Mouse (Mus musculus): Measurements from ENCODE around the gene Ccnj. TPM values are rescaled to one million over a fixed set of nuclear protein-coding genes. Genes with fewer than 3 reads are reported as not detected.

The Ccnj gene
- total RNA-seq (2014; fragmentation: Nextera tagmentation) (3.8 and 4.6 TPM in 2 replicates), total RNA-seq (2017) (4.4 and 6.2 TPM in 2 replicates)

DNA sequence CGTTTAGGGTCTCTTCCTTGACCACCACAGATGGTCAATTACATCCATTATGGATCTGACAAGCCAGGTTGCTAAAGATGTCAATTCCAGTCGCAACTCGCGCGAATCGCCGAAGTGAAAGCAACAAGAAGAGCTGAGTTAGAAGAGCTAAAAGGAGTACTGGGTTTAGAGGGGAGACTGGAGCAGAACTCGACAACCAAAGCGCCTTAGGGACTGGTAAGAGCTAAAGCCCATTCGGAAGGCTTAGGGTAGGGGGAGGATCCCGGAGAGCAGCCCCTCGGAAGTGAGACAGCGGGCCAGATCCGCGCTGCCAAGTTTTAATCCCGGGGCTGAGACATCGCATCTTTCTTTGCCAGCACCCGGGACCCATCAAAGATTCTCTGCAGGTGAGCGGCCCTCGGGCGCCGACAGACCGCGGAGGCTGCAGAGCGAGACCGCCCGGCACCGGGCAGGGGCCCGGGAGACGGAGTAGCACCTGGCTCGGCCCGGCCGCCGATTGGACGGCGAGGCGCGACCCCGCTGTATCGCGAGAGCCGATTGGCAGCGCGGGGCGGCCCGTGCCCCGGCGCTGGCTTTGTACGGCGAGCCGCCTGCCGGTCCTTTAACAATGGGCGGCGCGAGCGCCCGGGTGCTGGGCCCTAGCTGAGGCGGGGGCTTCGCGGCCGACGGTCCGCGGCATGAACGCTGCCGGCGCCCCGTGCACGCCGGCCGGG is at the start of gene Ccnj:
Gene Ccnj, plus strand, starts transcription at position 577 of the 713 bp plus-strand sequence.
- ATAC-seq (replicated peaks; ENCODE audit: low FRiP score, low TSS enrichment, poor library complexity, severe bottlenecking) = peak; percentile 87

DNA sequence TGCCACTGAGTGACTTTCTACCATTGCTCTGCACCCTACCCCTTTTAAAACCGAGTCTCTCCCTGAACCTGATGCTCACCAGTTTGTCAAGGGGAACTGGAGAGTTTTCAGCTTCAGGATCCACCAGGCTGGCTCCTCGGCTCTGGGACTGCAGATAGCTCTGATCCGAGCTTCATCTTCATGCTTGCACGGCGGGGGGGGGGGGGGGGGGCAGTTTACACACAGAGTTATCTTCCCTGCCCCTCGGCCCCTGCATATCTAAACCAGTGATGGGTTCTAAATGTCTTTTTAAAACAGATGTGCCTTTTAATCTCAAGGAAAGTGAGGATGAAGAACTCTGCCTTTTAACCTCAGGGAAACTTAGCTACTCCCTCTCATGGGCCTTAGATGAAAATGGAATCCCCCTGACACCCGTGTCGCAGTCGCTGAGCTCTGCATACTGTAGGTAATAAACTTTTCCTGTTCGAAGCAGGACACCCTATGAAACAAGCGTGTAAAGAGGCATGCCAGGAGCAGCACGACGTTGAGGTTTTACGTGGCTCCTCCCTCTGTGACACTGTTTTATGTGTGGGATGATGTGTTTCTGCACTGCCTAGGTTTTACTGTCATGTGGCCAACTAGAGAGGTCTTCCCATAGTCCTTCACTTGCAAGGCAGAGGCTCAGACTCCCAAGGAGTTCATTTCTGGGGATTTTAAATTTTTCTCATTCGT is 42.9 kb upstream of the Ccnj start:
- 0 out of 2 replicates have a peak, but pooled peaks have one; percentile 37 for ATAC-seq (replicated peaks; ENCODE audit: low FRiP score, low TSS enrichment, poor library complexity, severe bottlenecking)

DNA sequence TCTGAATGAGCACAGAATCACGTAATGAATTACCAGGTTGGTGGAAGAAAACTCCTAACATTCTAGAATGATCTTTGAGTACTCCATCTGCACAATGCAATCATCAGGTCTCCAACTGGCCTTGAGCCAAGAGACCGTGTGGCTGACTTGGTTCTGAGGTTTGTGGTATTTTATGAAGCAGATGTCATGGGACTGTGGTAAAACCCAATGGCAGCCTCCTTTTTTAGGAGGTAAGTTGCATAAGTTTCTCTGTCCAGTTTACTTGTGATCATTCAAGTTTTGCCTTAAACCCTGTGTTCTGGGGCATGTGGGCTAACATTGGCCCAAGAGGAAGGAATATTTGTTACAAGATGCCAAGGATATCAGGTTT is 42.4 kb upstream of the Ccnj start:
- 0 out of 2 replicates have a peak, but pooled peaks have one; percentile 34 for ATAC-seq (replicated peaks; ENCODE audit: low FRiP score, low TSS enrichment, poor library complexity, severe bottlenecking)

DNA sequence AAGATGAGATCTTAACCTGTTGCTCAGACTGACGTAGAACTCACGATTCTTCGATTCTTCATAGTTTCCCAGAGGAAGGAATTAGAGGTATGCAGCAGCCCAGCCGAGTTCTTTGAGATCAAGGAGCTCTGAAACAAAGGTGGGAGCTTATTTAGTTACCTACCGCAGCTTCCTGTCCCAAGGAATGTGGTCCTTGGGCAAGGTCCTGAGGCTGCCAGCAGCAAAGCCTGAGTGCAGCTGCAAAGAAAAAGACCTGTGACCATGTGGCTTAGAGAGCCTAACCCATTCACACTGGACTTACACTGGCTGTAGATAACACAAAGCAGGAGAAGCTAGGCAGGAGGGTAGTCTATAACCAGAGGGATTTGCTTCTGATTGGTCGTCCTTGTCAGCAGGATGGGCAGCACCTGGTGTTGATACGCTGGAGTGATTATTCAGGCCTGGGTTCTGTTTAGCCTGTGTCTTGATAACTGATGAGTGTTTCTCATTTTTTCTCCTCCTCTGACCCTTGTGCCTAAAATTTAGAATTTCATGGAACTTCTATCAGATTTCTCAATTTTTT is 25.8 kb upstream of the Ccnj start:
- ATAC-seq (replicated peaks; ENCODE audit: low FRiP score, low TSS enrichment, poor library complexity, severe bottlenecking) = no peak

DNA sequence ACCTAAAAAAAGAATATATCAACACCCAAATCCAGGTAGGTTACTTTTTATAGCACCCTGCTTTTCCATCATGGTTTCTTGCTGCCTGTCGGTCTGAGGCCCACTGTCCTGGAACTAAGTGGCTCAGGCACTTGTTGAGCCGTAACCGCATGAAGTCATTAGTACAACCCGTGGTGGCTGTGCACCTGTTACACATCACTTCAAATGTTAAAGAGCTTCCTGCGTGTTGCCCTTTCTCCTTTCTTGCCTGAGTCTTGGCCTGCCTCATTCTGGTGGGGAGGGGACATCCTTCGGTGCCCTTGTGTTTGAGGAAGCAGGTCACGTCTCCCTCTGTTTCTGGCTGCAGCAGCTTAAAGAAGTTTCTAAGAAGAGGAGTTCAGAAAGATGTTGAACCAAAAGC is 21.2 kb upstream of the Ccnj start:
- ATAC-seq (replicated peaks; ENCODE audit: low FRiP score, low TSS enrichment, poor library complexity, severe bottlenecking) = no peak

DNA sequence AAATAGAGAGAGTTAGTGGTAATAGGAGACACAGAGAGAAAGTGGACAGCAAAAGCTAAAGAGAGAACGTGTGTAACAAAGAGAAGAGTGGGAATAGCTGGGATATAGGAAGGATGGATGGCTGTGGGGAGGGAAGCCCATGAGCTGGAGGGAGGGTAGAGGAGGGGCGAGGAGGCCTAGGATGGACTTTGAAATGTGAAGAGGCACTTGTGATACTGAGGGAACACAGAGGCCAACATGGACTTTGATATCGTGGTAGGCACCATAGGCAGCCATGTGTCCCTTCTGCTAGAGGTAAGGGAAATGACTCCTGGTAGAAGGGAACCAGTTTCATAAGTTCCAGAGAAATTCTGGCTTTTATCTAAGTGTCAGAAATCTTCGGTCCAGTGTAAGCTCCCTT is 19.2 kb upstream of the Ccnj start:
- no peak for ATAC-seq (replicated peaks; ENCODE audit: low FRiP score, low TSS enrichment, poor library complexity, severe bottlenecking)

DNA sequence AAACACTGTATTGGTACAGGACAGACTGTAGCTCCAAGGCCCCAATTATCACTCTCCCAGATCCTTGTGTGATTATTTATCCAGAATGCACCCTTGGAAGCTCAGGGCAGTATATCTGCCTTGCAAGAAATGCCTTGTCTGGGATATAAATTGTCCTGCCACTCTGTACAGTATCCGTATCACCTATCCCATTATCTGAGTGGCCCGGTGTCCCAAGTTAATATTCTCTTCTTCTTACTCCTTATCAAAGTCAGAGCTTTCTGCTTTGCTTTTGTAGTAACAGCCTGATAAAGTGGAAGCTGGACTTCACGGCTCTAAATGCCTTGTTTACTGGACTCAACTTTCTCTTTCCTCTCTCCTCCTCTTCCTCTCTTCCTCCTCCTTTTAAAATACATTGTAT is 18.3 kb upstream of the Ccnj start:
- peak; percentile 42 for ATAC-seq (replicated peaks; ENCODE audit: low FRiP score, low TSS enrichment, poor library complexity, severe bottlenecking)

DNA sequence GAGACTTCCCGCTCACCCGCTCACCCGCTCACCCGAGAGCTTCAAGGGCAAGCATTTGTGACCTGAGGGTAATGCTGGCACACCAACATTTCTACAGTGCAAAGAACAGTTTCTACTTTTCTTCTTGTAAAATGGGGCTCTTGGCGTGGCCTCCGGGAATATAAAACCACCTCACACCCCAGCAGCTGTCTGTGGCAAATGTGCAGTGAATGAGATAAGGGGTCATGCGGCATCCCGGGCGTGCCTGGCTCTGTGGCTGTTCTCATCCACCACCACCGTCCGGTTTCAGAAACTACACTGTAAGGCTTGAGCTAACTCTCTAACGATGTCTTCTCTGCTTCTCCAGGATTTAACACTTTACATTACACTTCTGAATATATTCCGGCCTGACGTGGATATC is 17.7 kb upstream of the Ccnj start:
- peak; percentile 91 for ATAC-seq (replicated peaks; ENCODE audit: low FRiP score, low TSS enrichment, poor library complexity, severe bottlenecking)

DNA sequence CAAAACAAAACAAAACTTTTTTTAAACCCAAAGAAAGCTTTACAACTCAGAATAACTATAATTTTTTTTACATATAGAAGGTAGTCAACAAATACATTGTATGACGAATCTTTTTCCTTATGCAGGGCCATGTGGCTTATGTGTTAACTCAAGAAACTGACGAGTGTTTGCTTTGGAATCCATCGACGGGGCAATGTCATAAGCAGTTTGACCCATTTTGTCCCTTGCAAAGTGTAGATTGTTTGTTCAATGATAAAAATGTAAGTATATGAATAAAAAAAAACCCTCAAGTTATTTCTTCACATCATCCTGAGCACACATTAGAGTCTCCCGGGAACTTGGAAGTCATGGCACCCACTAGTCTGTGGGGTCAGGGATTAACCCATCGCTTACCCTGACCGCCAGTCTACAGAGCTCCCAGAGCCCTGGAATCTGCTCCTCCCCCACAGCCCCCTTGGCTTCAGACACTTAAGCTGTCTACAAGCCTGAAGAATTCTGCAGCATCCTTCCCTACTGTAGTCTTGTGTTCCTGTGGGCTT is 15.4 kb upstream of the Ccnj start:
- ATAC-seq (replicated peaks; ENCODE audit: low FRiP score, low TSS enrichment, poor library complexity, severe bottlenecking) = no peak

DNA sequence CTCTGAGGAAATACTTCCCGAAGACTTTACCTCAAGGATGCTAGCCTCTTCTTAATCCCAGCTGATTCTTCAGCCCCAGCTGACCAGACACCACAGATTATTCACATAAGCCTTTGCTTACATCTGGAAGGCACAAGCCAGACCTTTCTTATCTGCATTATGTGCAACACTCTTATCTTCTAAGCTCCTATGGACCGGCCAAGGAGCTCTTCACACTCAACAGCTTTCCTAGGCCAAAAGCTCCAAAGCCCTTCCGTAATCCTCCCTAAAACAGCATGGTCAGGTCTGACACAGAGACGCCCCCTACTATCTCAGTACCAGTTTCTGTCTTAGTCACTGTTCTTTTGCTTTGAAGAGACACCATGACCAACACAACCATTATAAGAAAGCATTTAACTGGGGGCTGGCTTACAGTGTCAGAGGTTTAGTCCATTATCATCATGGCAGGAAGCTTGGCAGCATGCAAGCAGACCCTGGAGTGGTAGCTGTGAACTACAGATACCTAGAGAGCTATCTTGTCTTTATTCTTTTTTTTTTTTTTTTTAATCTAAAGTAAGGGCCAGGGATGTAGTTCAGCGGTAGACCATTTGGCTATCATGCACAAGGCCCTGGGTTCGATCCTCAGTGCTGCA is 13.1 kb upstream of the Ccnj start:
- peak; percentile 60 for ATAC-seq (replicated peaks; ENCODE audit: low FRiP score, low TSS enrichment, poor library complexity, severe bottlenecking)

DNA sequence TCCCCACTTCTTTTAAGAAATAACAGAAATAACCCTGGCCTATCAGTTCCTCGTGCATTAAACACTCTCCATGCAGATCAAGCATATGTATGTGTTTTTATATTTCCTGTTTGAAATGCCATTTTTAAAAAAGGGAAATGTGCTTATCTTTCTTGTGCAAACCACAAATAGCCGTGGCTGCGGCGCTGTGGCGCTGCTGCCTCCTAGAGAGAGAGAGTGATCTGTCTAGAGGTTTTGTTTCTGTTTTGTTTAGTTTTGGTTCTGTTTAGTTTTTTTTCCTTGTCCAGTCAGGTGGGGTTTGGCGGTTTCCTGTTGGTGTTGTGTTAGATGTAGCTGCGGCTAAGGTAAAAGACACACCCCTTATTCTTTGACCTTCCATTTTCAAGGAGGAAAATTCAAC is 12.3 kb upstream of the Ccnj start:
- ATAC-seq (replicated peaks; ENCODE audit: low FRiP score, low TSS enrichment, poor library complexity, severe bottlenecking) = peak; percentile 79

DNA sequence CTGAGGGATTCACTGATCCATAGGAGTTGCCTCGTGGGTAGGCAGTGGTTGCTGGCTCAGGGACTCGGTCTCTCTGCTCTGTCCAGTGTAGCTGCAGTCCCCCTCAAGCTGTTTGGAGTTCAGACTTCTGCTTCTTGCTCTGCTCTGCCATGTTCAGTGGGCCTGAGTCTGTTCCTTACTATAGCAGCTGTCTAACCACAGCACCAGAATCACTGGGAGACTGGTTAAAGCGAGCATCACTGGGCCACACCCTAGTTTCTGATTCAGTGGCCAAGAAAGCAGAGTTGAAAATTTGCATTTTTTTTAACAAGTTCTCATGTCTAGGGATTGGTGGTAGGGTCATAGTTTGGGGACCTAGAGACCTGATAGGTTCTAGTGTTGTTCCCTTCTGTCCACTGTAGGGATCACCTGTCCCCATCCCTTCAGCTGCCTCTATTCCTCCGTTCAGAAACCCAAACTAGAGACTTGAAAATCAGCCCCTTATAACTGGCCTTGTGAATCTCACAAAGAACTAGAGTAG is 9.7 kb upstream of the Ccnj start:
- no peak for ATAC-seq (replicated peaks; ENCODE audit: low FRiP score, low TSS enrichment, poor library complexity, severe bottlenecking)

DNA sequence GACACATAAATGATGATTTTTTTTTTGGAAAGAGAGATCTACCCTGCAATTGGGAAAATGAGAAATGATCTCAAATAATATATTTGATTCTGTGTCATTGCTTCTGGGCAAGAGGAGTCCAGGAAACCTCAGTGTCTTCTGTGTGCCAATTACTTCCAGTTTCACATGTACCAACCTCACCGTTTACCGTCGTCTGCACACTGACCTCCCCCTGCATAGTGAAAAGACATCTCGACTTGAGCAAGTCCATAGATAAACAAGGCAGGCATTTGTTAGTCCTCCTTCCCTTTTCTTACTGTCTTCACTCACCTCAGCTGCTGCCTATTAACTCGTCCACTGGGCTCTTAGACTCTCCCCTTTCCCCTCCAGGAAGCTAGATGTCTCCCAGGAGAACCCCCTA is 5.4 kb upstream of the Ccnj start:
- no peak for ATAC-seq (replicated peaks; ENCODE audit: low FRiP score, low TSS enrichment, poor library complexity, severe bottlenecking)

DNA sequence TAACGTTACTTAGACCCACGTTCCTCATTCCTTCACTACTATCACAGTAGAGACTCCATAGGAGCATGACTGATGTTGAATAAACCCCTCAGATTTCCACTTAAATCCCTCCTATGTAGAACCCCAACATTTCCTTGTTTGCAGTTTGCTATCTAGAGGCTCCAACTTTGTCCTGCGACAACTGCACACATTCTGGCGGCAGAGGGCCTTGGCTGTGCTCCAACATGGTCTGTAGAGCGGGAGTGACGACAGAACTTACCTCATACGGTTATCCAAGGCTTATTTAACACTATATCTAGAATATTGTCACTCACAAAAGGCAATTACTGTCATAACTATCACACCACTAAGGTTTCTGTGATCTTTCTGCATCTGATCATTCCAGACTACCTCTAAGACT is 4.3 kb upstream of the Ccnj start:
- ATAC-seq (replicated peaks; ENCODE audit: low FRiP score, low TSS enrichment, poor library complexity, severe bottlenecking) = 0 out of 2 replicates have a peak, but pooled peaks have one; percentile 35

DNA sequence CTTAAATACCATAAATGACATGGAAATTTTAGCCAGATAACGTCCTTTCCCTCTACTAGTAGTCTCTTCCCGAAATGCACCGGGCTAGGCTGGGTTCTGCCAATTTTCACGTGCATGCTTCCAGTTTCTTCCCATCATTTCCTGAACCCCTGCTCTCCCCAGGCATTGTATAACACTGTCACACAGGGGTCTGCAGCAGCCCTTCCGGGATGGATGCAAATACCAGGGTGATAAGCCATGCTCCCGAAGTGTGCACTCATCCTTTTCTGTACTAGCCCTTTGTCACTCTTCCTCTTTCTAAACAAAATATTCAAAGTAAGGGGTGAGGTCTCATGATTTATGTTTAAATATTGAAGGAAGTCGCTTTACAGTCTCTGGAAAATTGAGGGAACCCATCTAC is 881 bp upstream of the Ccnj start:
- no peak for ATAC-seq (replicated peaks; ENCODE audit: low FRiP score, low TSS enrichment, poor library complexity, severe bottlenecking)

DNA sequence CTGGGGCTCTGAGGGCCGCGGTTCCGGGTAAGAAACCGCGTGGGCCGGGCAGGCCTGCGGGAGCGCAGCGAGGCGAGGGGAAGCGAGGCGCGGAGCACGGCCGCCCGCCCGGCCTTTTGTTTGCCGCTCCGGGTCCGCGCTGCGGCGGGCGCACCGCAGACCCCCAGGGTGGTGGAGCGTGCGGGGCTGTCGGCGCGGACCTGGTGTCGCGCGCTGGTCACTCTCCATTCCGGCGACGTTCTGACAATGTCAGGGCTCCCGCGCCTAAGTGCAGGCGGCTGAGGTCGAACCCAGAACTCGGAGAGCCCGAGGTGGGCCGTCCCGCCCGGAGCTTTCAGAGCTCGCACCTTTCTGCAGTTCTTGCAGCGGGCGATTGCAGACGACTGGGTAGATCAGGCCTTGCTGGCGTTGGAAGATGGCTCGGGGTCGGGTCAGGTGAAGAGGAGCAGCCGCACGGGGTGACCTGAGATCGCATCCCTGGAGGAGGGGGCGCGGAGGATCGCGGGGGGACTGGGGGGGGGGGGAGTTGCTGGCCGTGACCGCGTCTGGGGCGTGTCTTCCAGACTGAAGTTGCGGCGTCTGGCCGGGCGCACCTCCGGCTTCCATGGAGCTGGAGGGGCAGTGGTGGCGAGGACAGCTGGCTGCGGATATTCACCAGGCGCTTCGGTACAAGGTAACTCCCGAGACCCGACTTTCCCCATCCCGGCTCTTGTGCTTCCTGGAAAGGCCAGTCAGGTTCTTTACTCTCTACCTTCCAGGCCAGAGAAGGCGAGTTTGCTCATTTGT is 530 bp downstream of the Ccnj start:
- 0 out of 2 replicates have a peak, but pooled peaks have one; percentile 29 for ATAC-seq (replicated peaks; ENCODE audit: low FRiP score, low TSS enrichment, poor library complexity, severe bottlenecking)

DNA sequence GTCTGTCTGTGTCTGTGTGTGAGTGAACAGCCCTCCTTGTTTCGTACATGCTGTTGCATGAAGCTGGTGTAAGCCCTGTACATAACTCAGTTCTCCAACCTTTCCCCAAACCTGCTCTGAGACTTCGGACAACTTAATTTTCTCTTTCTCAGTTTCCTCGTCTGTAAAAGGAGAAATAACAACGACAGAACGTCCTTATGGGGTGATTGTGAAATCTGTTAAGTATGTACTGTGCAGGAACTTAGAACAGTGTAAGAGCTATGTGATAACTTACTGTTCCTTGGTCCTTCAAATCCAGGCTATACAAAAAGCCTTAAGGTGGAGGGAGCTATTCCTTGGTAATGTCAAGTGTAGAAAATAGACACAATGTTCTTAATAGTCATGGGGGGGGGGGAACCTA is 1.3 kb downstream of the Ccnj start:
- ATAC-seq (replicated peaks; ENCODE audit: low FRiP score, low TSS enrichment, poor library complexity, severe bottlenecking) = no peak

DNA sequence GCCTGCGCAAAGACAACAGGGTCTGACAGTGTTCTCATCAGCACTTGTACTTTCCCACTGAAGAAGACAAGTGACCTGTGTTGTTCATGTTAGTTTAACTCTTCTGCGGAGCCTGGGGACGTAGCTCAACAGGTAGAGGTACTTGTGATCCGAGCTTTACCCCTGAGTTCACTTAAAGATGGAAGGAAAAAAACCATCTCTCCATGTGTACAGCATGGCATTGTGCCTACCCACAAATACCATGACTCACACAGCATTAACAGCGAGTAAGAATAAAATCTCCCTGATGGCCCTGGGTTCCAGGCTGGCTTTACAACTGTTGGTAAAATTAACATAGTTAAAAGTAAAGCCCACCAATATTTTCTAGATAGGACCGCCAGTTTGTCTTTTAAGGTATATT is 3.4 kb downstream of the Ccnj start:
- no peak for ATAC-seq (replicated peaks; ENCODE audit: low FRiP score, low TSS enrichment, poor library complexity, severe bottlenecking)

DNA sequence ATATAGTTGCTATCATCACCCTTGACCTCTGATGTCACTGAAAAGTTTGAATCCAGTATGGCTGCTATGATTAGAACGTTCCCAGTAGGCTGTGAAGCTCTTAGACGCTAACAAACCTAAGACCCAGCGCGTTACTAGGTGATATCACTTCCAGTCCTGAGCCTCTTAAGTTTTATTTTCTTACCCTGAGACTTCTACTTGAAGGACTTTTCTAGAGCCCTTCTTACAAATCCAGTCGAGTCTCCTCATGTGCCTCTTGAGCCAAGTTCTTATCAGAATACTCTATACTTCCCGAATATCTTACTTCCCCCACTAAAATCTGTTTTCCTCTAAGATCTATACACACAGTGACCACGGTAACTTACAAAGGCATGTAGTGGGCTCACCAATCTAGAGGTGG is 7.1 kb downstream of the Ccnj start:
- no peak for ATAC-seq (replicated peaks; ENCODE audit: low FRiP score, low TSS enrichment, poor library complexity, severe bottlenecking)
